Mouse (Mus musculus): Measurements from ENCODE around the gene Kctd20. TPM values are rescaled to one million over a fixed set of nuclear protein-coding genes. Genes with fewer than 3 reads are reported as not detected.

Gene Kctd20
- polyA plus RNA-seq, 1 experiment from 2014 or later, result 78.9 TPM

- Histone ChIP-seq H3K36me3 (no peaks in the 10 kb centered on the region), H3K4me1 (no peaks in the 10 kb centered on the region), H3K4me2 (no peak overlapping the region), H3K9me3 (replicated peaks) (no peaks in the 10 kb centered on the region), H3K9ac (replicated peaks) (no peak overlapping the region), H3K4me3 (replicated peaks) (no peak overlapping the region), H3K27ac (replicated peaks) (no peak overlapping the region), H3K27me3 (replicated peaks) (no peaks in the 10 kb centered on the region)
- WGBS, result 93% methylated on average over 7 of the region's 7 CpGs
- ATAC-seq (ENCODE audit: low FRiP score), result no peak
Measured at GRCm38 (mm10) chr17:28936133-28936532, 15.6 kb upstream of the Kctd20 start.

- Histone ChIP-seq H3K36me3 (no peaks in the 10 kb centered on the region), H3K4me2 (no peak overlapping the region), H3K9me3 (replicated peaks) (no peaks in the 10 kb centered on the region), H3K9ac (replicated peaks) (no peak overlapping the region), H3K4me1 (no peaks in the 10 kb centered on the region), H3K4me3 (replicated peaks) (no peak overlapping the region), H3K27me3 (replicated peaks) (no peaks in the 10 kb centered on the region), H3K27ac (replicated peaks) (no peak overlapping the region)
- 81% methylated on average over 10 of the region's 10 CpGs for whole genome bisulfite sequencing
- no peak for ATAC-seq (ENCODE audit: low FRiP score)
Measured at GRCm38 (mm10) chr17:28936622-28937345, 15.0 kb upstream of the Kctd20 start.

GRCm38 (mm10) chr17:28940776-28941555 lies 10.8 kb upstream of the Kctd20 start:
- WGBS, result 88% methylated on average over 25 of the region's 25 CpGs
- Histone ChIP-seq H3K4me2 (no peak overlapping the region), H3K27ac (replicated peaks) (no peak overlapping the region), H3K36me3 (no peaks in the 10 kb centered on the region), H3K9ac (replicated peaks) (no peak overlapping the region), H3K4me3 (replicated peaks) (no peak overlapping the region), H3K4me1 (no peaks in the 10 kb centered on the region), H3K9me3 (replicated peaks) (no peaks in the 10 kb centered on the region), H3K27me3 (replicated peaks) (no peaks in the 10 kb centered on the region)
- no peak for ATAC-seq (ENCODE audit: low FRiP score)

- ATAC-seq (ENCODE audit: low FRiP score), result no peak
- H3K27me3 ChIP-seq (replicated peaks), result no peaks in the 10 kb centered on the region
- 71% methylated on average over 10 of the region's 11 CpGs for WGBS
- no peaks in the 10 kb centered on the region for H3K36me3 ChIP-seq
- H3K4me2 ChIP-seq, result no peak overlapping the region
- no peaks in the 10 kb centered on the region for H3K4me1 ChIP-seq
- H3K4me3 ChIP-seq (replicated peaks), result no peak overlapping the region
- H3K9ac ChIP-seq (replicated peaks), result no peak overlapping the region
- no peaks in the 10 kb centered on the region for H3K9me3 ChIP-seq (replicated peaks)
- H3K27ac ChIP-seq (replicated peaks), result no peak overlapping the region
Measured at GRCm38 (mm10) chr17:28942101-28942500, 9.6 kb upstream of the Kctd20 start.

DNA sequence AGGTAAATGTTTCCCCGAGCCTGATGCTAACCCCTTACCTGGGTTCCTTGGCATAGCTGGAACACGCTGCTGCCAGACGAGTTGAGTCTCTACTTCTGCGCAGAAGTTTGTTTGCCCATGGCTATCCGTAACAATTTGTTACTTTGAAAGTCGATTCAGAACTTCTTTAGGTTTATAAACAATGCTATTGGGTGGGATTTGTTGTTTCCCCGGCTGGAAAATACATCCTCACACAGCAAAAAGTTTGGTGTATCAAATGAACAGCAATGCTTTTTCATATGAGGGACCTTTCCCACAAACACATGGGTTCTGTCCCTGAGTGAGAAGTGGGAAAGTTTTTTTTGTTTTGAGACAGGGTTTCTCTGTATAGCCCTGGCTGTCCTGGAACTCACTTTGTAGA lies 8.0 kb upstream of the Kctd20 start, which contains the start of gene Pxt1:
Gene Pxt1, minus strand, starts transcription at position 101 of the 400 bp plus-strand sequence.
- no peaks in the 10 kb centered on the region for H3K27me3 ChIP-seq (replicated peaks)
- H3K4me2 ChIP-seq, result no peak within 1 kb of the TSS
- WGBS, result 92% methylated on average over 7 of the region's 7 CpGs
- ATAC-seq (ENCODE audit: low FRiP score), result no peak
- H3K4me1 ChIP-seq, result no peaks in the 10 kb centered on the region
- H3K4me3 ChIP-seq (replicated peaks), result no peak within 1 kb of the TSS
- no peaks in the 10 kb centered on the region for H3K9me3 ChIP-seq (replicated peaks)
- no peaks in the 10 kb centered on the region for H3K36me3 ChIP-seq
- no peak within 1 kb of the TSS for H3K9ac ChIP-seq (replicated peaks)
- no peak within 1 kb of the TSS for H3K27ac ChIP-seq (replicated peaks)

DNA sequence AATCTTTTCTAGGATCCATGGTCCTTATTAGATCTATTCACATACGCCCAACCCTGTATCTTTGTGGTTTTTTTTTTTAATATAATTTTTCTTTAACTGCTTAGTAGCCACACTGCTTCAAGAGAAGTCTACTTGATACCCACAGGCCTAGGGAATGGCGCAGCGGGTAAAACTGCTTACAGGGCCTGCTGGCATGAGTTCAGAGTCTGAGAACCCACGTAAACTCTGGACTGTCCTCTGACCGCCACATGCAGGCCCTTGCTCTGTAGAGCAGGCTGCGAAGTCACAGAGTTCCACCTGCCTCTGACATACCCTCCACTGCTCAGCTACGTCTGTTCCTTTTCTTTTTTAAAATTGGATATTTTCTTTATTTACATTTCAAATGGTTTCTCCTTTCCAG lies 7.3 kb upstream of the Kctd20 start:
- Histone ChIP-seq H3K9ac (replicated peaks) (no peak overlapping the region), H3K4me2 (no peak overlapping the region), H3K4me3 (replicated peaks) (no peak overlapping the region), H3K36me3 (no peaks in the 10 kb centered on the region), H3K27me3 (replicated peaks) (no peaks in the 10 kb centered on the region), H3K27ac (replicated peaks) (no peak overlapping the region), H3K4me1 (no peaks in the 10 kb centered on the region), H3K9me3 (replicated peaks) (no peaks in the 10 kb centered on the region)
- ATAC-seq (ENCODE audit: low FRiP score), result no peak
- 94% methylated on average over 7 of the region's 7 CpGs for WGBS

DNA sequence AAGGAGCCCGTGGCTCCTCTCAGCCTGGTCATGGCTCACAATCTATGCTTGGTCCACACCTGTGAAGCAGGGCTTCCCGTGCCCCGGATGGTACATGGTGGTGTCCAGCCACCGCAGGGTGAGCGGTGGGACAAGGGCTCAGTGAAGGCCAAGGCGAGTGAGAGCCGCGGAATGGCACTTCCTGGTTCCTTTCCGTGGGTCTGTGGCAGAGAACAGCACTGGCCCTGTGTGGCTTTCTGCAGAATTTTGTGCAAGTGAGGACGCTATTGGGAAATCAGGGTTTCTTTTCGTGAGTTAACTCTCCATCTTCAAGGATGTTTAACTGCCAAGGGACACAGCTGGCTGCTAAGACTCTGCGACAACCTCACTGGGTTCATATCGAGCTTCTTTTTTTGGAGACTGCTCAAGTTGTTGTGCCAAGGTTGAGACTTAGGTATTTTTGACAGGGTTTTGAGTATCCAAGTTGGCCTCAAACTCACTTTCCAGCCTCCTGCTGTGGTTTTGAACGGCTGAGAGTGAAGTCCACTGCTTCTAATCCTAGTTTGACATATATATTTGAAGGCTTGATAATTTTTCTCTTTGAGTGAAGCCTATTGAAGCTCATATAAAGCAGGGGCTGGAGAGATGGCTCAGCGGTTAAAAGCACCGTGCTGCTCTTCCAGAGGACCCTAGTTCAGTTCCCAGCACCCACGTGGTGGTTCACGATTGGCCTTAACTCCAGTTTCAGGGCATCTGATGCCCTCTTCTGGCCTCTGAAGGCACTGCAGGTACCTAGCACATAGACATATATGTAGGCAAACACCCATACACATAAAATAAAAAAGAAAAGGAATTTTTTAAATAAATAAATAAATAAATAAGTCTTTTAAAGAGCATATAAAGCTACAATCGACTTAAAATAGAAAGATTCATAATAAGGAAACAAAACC lies 4.5 kb upstream of the Kctd20 start:
- no peak overlapping the region for H3K4me2 ChIP-seq
- no peaks in the 10 kb centered on the region for H3K36me3 ChIP-seq
- ATAC-seq (ENCODE audit: low FRiP score), result no peak
- H3K9me3 ChIP-seq (replicated peaks), result no peaks in the 10 kb centered on the region
- H3K4me3 ChIP-seq (replicated peaks), result no peak overlapping the region
- no peaks in the 10 kb centered on the region for H3K27me3 ChIP-seq (replicated peaks)
- no peak overlapping the region for H3K9ac ChIP-seq (replicated peaks)
- H3K27ac ChIP-seq (replicated peaks), result no peak overlapping the region
- peaks cover 9% of the 10 kb centered on the region for H3K4me1 ChIP-seq
- WGBS, result 94% methylated on average over 19 of the region's 19 CpGs

- no peaks in the 10 kb centered on the region for H3K27me3 ChIP-seq (replicated peaks)
- no peak overlapping the region for H3K4me2 ChIP-seq
- 87% methylated on average over 4 of the region's 4 CpGs for WGBS
- no peak for ATAC-seq (ENCODE audit: low FRiP score)
- H3K36me3 ChIP-seq, result no peaks in the 10 kb centered on the region
- H3K27ac ChIP-seq (replicated peaks), result no peak overlapping the region
- no peak overlapping the region for H3K9ac ChIP-seq (replicated peaks)
- no peaks in the 10 kb centered on the region for H3K9me3 ChIP-seq (replicated peaks)
- H3K4me3 ChIP-seq (replicated peaks), result no peak overlapping the region
- H3K4me1 ChIP-seq, result peaks cover 15% of the 10 kb centered on the region
Measured at GRCm38 (mm10) chr17:28948661-28949060, 3.1 kb upstream of the Kctd20 start.

- no peak for ATAC-seq (ENCODE audit: low FRiP score)
- H3K27ac ChIP-seq (replicated peaks), result no peak overlapping the region
- H3K36me3 ChIP-seq, result peaks cover 2% of the 10 kb centered on the region; the same call in 1 of the 2 replicates
- H3K4me2 ChIP-seq, result no peak overlapping the region
- H3K4me3 ChIP-seq (replicated peaks), result no peak overlapping the region
- WGBS, result 79% methylated on average over 4 of the region's 4 CpGs
- H3K4me1 ChIP-seq, result peaks cover 28% of the 10 kb centered on the region
- no peaks in the 10 kb centered on the region for H3K27me3 ChIP-seq (replicated peaks)
- no peaks in the 10 kb centered on the region for H3K9me3 ChIP-seq (replicated peaks)
- no peak overlapping the region for H3K9ac ChIP-seq (replicated peaks)
Measured at GRCm38 (mm10) chr17:28950751-28951150, 999 bp upstream of the Kctd20 start.

- WGBS, result 17% methylated on average over 9 of the region's 9 CpGs
- Histone ChIP-seq H3K4me1 (peaks cover 31% of the 10 kb centered on the region), H3K27ac (replicated peaks) (peak overlapping the region; percentile 97), H3K4me2 (peak overlapping the region; percentile 67), H3K36me3 (peaks cover 8% of the 10 kb centered on the region; the same call in 1 of the 2 replicates), H3K9ac (replicated peaks) (peak overlapping the region; percentile 84), H3K4me3 (replicated peaks) (peak overlapping the region; percentile 71), H3K27me3 (replicated peaks) (no peaks in the 10 kb centered on the region), H3K9me3 (replicated peaks) (no peaks in the 10 kb centered on the region)
- no peak for ATAC-seq (ENCODE audit: low FRiP score)
Measured at GRCm38 (mm10) chr17:28953251-28953650, 1.5 kb downstream of the Kctd20 start.

DNA sequence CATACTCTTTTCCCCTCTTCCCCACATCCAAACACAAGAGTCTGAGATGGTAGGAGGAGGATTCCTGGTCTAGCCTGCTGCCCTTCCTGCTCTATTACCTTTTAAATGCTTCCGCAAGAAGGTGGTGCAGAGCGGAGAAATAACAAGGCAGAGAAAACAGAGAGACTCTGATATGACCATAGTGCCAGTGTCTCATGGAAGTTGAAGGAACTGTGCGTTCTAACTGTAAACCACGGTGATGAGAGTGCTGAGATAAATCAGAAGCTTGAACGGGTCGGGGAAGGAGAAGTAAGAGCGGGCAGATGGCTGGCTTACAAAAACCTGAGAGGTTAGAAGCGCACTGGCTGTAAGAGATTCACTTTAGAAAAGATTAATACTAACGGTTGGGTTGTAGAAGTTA lies 2.7 kb downstream of the Kctd20 start:
- Histone ChIP-seq H3K4me3 (replicated peaks) (no peak overlapping the region), H3K4me2 (peak overlapping the region; percentile 67)
- 98% methylated on average over 9 of the region's 9 CpGs for WGBS

More for the DNA sequence above, 2.7 kb downstream of the Kctd20 start:
- Histone ChIP-seq H3K27me3 (replicated peaks) (no peaks in the 10 kb centered on the region), H3K27ac (replicated peaks) (no peak overlapping the region), H3K36me3 (peaks cover 9% of the 10 kb centered on the region; the same call in 1 of the 2 replicates), H3K9me3 (replicated peaks) (no peaks in the 10 kb centered on the region), H3K4me1 (peaks cover 31% of the 10 kb centered on the region), H3K9ac (replicated peaks) (peak overlapping the region; percentile 84; the same call in 1 of the 2 replicates)
- no peak for ATAC-seq (ENCODE audit: low FRiP score)
